Mouse (Mus musculus) E14TG2a.4 (cell line): ENCODE measurements at regions not wholly inside any gene's neighbourhood (a gene's known extent, or its start where the extent isn't known, plus 50 kb on each side); places are given as distances from the start of the nearest gene placed in this dataset.

Source experiments
- H3K27me3 ChIP-seq: 2 replicates; pipeline ENCODE4 v1.6.1; 2014; ENCODE audit warnings: low read length, control low read depth; ENCODE audit not compliant: insufficient read depth
- H3K36me3 ChIP-seq: 2 replicates; pipeline ENCODE4 v1.6.1; 2014; ENCODE audit warnings: low read length, control low read depth; ENCODE audit not compliant: insufficient read depth
- H3K4me1 ChIP-seq: replicated peaks from 2 replicates; pipeline ENCODE4 v1.6.1; 2014; ENCODE audit warnings: low read depth, low read length, control low read depth
- H3K4me3 ChIP-seq: replicated peaks from 2 replicates; pipeline ENCODE4 v1.5.1; 2014; ENCODE audit warnings: mild to moderate bottlenecking, low read length
- H3K9me3 ChIP-seq: 2 replicates; pipeline ENCODE4 v1.6.1; 2014; ENCODE audit warnings: low read length, control low read depth
- CTCF ChIP-seq: conservative IDR thresholded peaks from 2 replicates; pipeline ENCODE4 v1.5.1; 2014; ENCODE audit warnings: low read length
- NANOG ChIP-seq: IDR thresholded peaks from 2 replicates; pipeline ENCODE4 v1.6.1; 2014; ENCODE audit warnings: borderline replicate concordance, low read length, mixed read lengths
- POU5F1 ChIP-seq: IDR thresholded peaks from 2 replicates; pipeline ENCODE4 v1.6.1; 2014; ENCODE audit warnings: low read length, borderline replicate concordance

DNA sequence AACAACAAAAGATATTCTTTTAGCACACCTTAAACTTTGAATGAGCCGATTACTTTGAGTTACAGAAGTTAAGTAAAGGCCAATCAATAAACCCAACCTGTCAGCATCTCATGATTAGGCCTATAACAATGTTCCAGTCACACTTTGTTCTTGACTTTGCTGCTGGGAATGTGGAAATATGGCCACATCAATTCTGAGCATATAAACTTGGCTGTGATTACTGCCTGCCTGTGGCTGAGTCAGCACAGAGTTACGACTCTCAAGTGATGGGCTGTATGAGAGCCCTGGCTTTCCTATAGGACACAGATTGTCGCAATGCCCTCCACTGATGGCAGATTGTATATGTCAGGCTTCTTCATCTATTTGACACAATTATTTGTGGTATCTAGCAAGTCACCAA is 152.6 kb downstream of the Tm4sf1 start:
- no peaks in the 10 kb centered on the region for H3K9me3 ChIP-seq
- TF ChIP-seq NANOG (no peak), CTCF (no peak), POU5F1 (no peak)
- no peaks in the 10 kb centered on the region for H3K36me3 ChIP-seq
- no peak overlapping the region for H3K4me3 ChIP-seq
- H3K27me3 ChIP-seq, result no peaks in the 10 kb centered on the region
- peaks cover 11% of the 10 kb centered on the region for H3K4me1 ChIP-seq

GRCm38 (mm10) chr3:57136847-57137246 is 164.9 kb downstream of the Tm4sf1 start:
- no peaks in the 10 kb centered on the region for H3K9me3 ChIP-seq
- H3K36me3 ChIP-seq, result no peaks in the 10 kb centered on the region
- TF ChIP-seq CTCF, result no peak
- no peak for TF ChIP-seq POU5F1
- H3K4me3 ChIP-seq, result peak overlapping the region; percentile 37; the same call in 1 of the 2 replicates
- H3K27me3 ChIP-seq, result no peaks in the 10 kb centered on the region
- H3K4me1 ChIP-seq, result 0 out of 2 replicates have a peak, but pooled peaks cover 2% of the 10 kb centered on the region

- no peak overlapping the region for H3K4me3 ChIP-seq
- no peaks in the 10 kb centered on the region for H3K27me3 ChIP-seq
- H3K4me1 ChIP-seq, result no peaks in the 10 kb centered on the region
- no peaks in the 10 kb centered on the region for H3K36me3 ChIP-seq
- no peak for TF ChIP-seq NANOG
- TF ChIP-seq POU5F1, result no peak
- TF ChIP-seq CTCF, result no peak
- H3K9me3 ChIP-seq, result no peaks in the 10 kb centered on the region
Measured at GRCm38 (mm10) chr3:57128606-57129005, 173.2 kb downstream of the Tm4sf1 start.

DNA sequence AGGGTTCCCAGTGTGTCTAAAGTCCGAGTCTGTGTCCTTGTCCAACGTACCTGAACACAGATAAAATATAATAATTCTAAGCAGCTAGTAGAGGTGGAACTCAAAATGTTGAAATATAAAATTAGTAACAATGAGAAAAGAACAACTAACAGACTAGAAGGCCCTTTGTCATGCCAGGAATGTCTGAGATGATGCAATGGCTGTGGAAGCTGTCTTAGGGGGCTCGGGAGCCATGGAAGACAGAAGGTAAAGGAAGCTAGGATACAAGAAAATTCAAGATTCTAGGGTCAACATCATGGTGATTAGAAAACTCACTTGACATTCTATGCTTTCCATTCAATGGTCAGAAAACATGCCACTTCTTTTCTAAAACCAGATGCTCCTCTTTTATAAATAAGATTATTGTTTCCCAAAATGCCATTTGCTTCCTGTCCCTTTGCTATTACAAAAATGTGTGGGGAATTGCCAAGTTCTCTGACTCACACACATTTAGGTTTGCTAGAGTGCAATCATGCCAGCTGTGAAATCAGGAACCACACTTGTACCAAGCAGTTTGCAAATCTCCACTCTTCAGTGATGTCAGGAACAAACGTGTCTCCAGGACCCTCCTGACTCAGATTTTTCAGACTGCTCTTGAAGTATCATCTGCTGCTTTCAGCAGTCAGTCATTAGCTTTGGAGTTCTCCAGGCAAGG is 175.8 kb downstream of the Tm4sf1 start:
- TF ChIP-seq POU5F1, result no peak
- no peak for TF ChIP-seq CTCF
- TF ChIP-seq NANOG, result no peak
- H3K36me3 ChIP-seq, result no peaks in the 10 kb centered on the region

DNA sequence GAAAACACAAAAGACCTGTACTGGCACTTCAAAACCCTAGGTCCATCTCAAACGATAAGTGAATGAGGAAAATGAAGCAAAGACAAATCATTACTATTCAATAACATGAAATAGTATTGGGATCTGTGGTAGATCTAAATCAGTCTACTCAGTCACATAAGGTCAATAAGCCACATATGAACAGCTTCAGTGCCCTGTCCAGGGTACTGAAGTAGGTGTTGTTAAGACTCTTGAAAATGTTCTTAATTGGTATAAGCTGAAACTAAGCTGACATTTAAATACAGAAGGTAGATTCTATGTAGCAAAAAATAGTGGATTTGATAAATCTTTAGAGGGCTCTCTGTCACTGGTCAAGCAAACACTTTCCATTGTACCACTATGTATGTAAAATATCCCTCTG is 183.8 kb downstream of the Tm4sf1 start:
- Histone ChIP-seq H3K4me3 (no peak overlapping the region), H3K4me1 (no peaks in the 10 kb centered on the region), H3K36me3 (no peaks in the 10 kb centered on the region), H3K27me3 (no peaks in the 10 kb centered on the region), H3K9me3 (no peaks in the 10 kb centered on the region)
- TF ChIP-seq CTCF (no peak), NANOG (no peak), POU5F1 (no peak)

More for the DNA sequence above, 175.8 kb downstream of the Tm4sf1 start:
- Histone ChIP-seq H3K4me1 (no peaks in the 10 kb centered on the region), H3K9me3 (no peaks in the 10 kb centered on the region), H3K4me3 (no peak overlapping the region), H3K27me3 (no peaks in the 10 kb centered on the region)

- Histone ChIP-seq H3K9me3 (peaks cover 7% of the 10 kb centered on the region; the same call in 1 of the 2 replicates), H3K4me1 (no peaks in the 10 kb centered on the region), H3K27me3 (no peaks in the 10 kb centered on the region), H3K4me3 (no peak overlapping the region), H3K36me3 (no peaks in the 10 kb centered on the region)
- no peak for TF ChIP-seq CTCF
- no peak for TF ChIP-seq POU5F1
- no peak for TF ChIP-seq NANOG
Measured at GRCm38 (mm10) chr3:57102254-57102653, 199.5 kb downstream of the Tm4sf1 start.

GRCm38 (mm10) chr3:57100515-57100914 is 201.3 kb downstream of the Tm4sf1 start:
- Histone ChIP-seq H3K27me3 (no peaks in the 10 kb centered on the region), H3K9me3 (peaks cover 4% of the 10 kb centered on the region; the same call in 1 of the 2 replicates), H3K36me3 (no peaks in the 10 kb centered on the region), H3K4me1 (no peaks in the 10 kb centered on the region), H3K4me3 (no peak overlapping the region)
- TF ChIP-seq NANOG, result no peak

- H3K27me3 ChIP-seq, result no peaks in the 10 kb centered on the region
- no peak overlapping the region for H3K4me3 ChIP-seq
- no peak for TF ChIP-seq POU5F1
- no peak for TF ChIP-seq NANOG
- no peak for TF ChIP-seq CTCF
- H3K36me3 ChIP-seq, result no peaks in the 10 kb centered on the region
- no peaks in the 10 kb centered on the region for H3K4me1 ChIP-seq
- no peaks in the 10 kb centered on the region for H3K9me3 ChIP-seq
Measured at GRCm38 (mm10) chr3:57094936-57095335, 206.9 kb downstream of the Tm4sf1 start.

GRCm38 (mm10) chr3:57093201-57093940 is 208.4 kb downstream of the Tm4sf1 start:
- H3K4me1 ChIP-seq, result no peaks in the 10 kb centered on the region
- TF ChIP-seq CTCF (no peak), POU5F1 (no peak), NANOG (no peak)
- no peaks in the 10 kb centered on the region for H3K36me3 ChIP-seq
- H3K4me3 ChIP-seq, result no peak overlapping the region
- no peaks in the 10 kb centered on the region for H3K9me3 ChIP-seq
- no peaks in the 10 kb centered on the region for H3K27me3 ChIP-seq
